Mouse (Mus musculus): ENCODE measurements at regions not wholly inside any gene's neighbourhood (a gene's known extent, or its start where the extent isn't known, plus 50 kb on each side); places are given as distances from the start of the nearest gene placed in this dataset.

DNA sequence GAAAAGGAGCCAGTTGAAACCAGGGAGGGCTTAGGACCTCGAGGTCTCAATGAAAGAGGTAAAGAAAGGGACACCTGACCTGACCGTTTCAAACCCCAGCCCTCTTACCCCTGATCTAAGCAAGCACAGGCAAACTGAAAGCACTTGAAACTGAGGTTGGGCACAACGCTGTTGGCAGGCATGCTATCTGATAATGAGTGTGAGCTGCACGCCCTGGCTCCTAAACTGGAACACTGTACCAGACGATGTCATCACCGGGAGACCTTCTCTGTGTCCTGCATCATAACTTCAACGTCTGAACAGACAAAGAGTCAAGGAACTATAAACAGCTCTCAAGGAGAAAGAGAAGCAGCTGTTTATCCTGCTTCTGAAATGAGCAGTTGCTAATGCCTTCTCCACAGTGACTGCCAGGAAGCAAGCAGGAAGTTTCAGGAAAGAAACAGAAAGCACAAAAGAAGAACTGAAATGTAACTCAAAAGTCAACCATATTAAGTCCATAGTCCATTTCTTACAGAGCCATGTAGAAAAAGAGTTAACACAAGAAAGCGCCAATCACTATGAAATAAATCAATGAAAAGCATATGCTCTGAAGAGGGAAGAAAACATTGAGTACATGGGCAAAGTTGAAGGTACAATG is 301.3 kb downstream of the Epha4 start:
- Histone ChIP-seq H3K4me3 (no peak overlapping the region), H3K4me1 (peaks cover 7% of the 10 kb centered on the region), H3K27ac (replicated peaks) (0 out of 2 replicates have a peak overlapping the region, but pooled peaks have one; percentile 44), H3K36me3 (replicated peaks) (no peaks in the 10 kb centered on the region), H3K9me3 (no peaks in the 10 kb centered on the region), H3K27me3 (replicated peaks; ENCODE audit: low read depth, poor library complexity, severe bottlenecking) (no peaks in the 10 kb centered on the region)
- no peak for DNase-seq (ENCODE audit: low spot score)
- WGBS = 65% methylated on average over 8 of the region's 8 CpGs

DNA sequence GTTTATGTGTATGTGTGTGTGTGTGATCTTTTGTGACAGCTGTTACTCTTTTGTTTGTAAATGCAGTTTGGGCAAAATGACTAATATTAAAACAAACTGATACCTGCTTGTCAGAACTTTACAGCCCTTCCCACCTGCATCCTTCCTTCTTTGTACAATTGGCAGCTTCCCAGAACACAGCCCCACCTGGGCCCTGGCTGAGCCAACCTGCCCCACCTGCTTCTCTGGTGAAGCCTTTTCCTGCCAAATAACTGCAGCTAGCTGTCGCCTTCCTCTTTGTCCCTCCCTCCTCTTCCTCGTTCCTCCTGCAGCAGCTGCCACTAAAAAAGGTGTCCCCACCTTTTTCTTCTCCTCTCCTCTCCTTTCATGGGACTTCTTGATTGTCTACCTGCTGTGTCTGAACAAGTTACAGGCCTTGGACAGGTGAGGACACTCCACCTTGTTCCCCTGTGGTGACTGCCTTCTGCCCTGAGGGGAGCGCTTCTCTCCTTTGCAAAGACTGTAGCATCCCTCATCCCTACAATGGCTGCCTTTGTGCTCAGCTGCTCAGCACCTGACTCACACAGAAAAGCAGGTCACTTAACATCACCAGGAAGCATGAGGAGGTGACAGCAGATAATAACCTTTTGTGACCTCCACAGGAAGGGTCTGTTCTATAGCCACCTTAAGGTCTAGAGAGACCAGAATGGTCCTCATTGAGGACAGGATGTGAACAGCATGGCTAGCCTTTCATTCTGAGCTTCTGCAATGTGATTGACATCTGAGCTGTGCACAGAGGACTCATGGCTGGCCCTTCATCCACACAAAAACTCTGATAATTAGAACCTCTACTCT is 295.2 kb downstream of the Epha4 start:
- 50% methylated on average over 3 of the region's 3 CpGs for whole genome bisulfite sequencing
- Histone ChIP-seq H3K4me1 (peaks cover 22% of the 10 kb centered on the region), H3K4me3 (no peak overlapping the region), H3K36me3 (replicated peaks) (no peaks in the 10 kb centered on the region), H3K27ac (replicated peaks) (peak overlapping the region; percentile 49; the same call in 1 of the 2 replicates), H3K27me3 (replicated peaks; ENCODE audit: low read depth, poor library complexity, severe bottlenecking) (peaks cover 9% of the 10 kb centered on the region; the same call in 1 of the 2 replicates), H3K9me3 (no peaks in the 10 kb centered on the region)
- no peak for DNase-seq (ENCODE audit: low spot score)

DNA sequence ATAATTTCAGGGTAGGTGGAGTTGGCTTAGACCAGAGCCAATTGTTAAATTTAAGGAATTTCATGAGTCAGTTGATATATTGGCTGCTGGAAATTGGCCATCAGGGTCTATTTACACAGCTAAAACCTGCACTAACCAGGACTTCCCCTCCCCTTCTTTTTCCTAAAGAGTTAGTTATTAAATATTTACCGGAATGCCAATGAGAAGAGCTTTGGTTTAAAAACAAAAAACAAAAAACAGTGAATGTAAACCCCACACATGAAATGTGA is 294.6 kb downstream of the Epha4 start:
- no peaks in the 10 kb centered on the region for H3K9me3 ChIP-seq
- 78% methylated on average over 1 of the region's 1 CpGs for WGBS
- H3K4me3 ChIP-seq = no peak overlapping the region
- peaks cover 9% of the 10 kb centered on the region; the same call in 1 of the 2 replicates for H3K27me3 ChIP-seq (replicated peaks; ENCODE audit: low read depth, poor library complexity, severe bottlenecking)
- H3K36me3 ChIP-seq (replicated peaks) = no peaks in the 10 kb centered on the region
- peaks cover 28% of the 10 kb centered on the region for H3K4me1 ChIP-seq
- H3K27ac ChIP-seq (replicated peaks) = no peak overlapping the region
- DNase-seq (ENCODE audit: low spot score) = no peak

DNA sequence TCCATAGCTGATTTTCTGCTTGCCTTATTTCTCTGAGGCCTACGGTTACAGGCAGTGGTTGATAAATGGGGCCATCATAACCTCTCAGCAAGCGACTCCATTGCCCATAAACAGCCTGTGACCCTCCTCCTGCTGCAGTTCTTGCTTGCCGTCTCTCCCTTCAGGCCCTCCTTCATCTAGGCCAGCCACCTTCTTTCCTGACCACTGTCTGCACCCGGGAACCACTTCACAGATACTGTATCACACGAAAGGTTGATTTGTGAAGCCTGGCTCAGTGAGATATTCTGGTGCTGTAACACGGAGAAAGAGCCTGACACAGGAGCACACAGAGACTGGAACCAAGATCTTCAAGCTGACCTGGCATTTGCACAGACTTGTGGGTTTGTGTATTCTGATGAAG is 294.1 kb downstream of the Epha4 start:
- Histone ChIP-seq H3K27ac (replicated peaks) (peak overlapping the region; percentile 5; the same call in 1 of the 2 replicates), H3K4me1 (peaks cover 31% of the 10 kb centered on the region), H3K9me3 (no peaks in the 10 kb centered on the region), H3K27me3 (replicated peaks; ENCODE audit: low read depth, poor library complexity, severe bottlenecking) (peaks cover 9% of the 10 kb centered on the region; the same call in 1 of the 2 replicates), H3K4me3 (no peak overlapping the region), H3K36me3 (replicated peaks) (no peaks in the 10 kb centered on the region)
- DNase-seq (ENCODE audit: low spot score) = no peak
- 84% methylated on average over 6 of the region's 6 CpGs for WGBS

DNA sequence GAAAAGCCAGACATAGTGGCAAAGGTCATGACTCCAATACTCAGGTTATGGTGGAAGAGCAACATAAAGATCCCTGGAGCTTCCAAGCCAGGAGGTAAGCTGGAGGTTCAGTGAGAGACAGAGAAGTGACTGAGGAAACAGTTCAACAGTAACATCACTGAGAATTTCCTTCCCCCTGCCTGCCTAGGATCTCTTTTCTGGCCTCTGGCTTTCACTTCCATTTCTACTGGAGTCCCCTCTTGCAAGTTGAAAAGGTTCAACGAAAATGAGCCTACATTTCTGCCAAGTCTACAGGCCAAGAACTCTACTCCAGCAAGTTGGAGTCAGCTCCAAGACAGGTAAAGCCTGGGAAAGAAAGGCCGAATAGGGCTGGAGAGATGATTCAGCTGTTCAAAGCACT is 293.0 kb downstream of the Epha4 start:
- WGBS = 88% methylated on average over 2 of the region's 2 CpGs
- Histone ChIP-seq H3K36me3 (replicated peaks) (no peaks in the 10 kb centered on the region), H3K4me1 (peaks cover 37% of the 10 kb centered on the region), H3K4me3 (no peak overlapping the region), H3K9me3 (no peaks in the 10 kb centered on the region), H3K27me3 (replicated peaks; ENCODE audit: low read depth, poor library complexity, severe bottlenecking) (peaks cover 9% of the 10 kb centered on the region; the same call in 1 of the 2 replicates), H3K27ac (replicated peaks) (no peak overlapping the region)
- no peak for DNase-seq (ENCODE audit: low spot score)

DNA sequence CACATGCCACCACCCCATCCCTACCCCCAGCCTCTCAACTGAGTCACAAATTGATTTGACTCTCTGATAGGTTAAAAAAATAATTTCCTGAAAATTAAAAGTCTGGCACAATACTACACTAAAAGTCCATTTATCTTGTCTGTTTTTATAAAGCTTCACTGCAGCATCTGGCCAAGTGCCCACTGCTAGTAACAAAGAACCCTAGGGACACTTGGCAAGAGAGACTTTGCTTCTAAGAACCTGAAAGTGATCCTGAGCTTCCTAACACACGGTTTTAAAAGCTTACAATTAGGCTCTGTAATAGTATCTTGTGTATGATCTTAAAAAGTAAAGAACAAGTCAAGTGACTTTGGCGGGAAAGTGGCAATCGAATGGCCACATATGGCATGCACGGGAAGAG is 288.3 kb downstream of the Epha4 start:
- no peak for DNase-seq (ENCODE audit: low spot score)
- WGBS = 46% methylated on average over 4 of the region's 4 CpGs
- no peaks in the 10 kb centered on the region for H3K36me3 ChIP-seq (replicated peaks)
- peak overlapping the region; percentile 72; the same call in 1 of the 2 replicates for H3K27ac ChIP-seq (replicated peaks)
- H3K9me3 ChIP-seq = no peaks in the 10 kb centered on the region
- peaks cover 46% of the 10 kb centered on the region for H3K4me1 ChIP-seq
- no peaks in the 10 kb centered on the region; the same call in 1 of the 2 replicates for H3K27me3 ChIP-seq (replicated peaks; ENCODE audit: low read depth, poor library complexity, severe bottlenecking)
- H3K4me3 ChIP-seq = no peak overlapping the region

DNA sequence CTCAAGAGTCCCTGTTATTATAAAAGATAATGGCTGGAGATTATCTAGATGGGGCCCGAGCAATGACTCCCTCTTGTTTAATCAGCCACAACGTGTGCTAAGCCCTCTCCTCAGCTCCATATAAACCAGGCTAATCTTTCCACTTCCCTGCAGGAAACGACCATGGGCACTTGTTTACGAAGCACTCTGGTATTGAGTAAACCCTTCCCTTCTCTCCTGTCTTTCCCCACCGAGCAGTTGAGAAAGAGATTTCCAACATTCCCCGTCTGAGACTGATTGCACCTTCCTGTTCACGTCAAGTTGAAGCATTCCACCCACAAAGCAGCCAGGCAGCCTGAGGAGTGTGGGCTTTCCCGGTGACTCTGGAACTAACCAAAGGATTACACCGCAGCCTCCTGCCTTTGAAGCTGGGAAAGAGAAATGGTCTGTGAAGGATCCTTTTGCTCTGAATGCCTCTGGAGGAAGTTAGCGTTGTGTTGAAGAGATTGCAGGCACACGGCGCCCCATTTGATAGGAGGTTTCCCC is 287.8 kb downstream of the Epha4 start:
- H3K36me3 ChIP-seq (replicated peaks) = no peaks in the 10 kb centered on the region
- WGBS = 14% methylated on average over 12 of the region's 12 CpGs
- peak overlapping the region; percentile 13; the same call in 1 of the 2 replicates for H3K4me3 ChIP-seq
- DNase-seq (ENCODE audit: low spot score) = peak; percentile 76
- peak overlapping the region; percentile 72 for H3K27ac ChIP-seq (replicated peaks)
- H3K27me3 ChIP-seq (replicated peaks; ENCODE audit: low read depth, poor library complexity, severe bottlenecking) = peaks cover 1% of the 10 kb centered on the region; the same call in 1 of the 2 replicates
- peaks cover 46% of the 10 kb centered on the region for H3K4me1 ChIP-seq
- H3K9me3 ChIP-seq = no peaks in the 10 kb centered on the region

DNA sequence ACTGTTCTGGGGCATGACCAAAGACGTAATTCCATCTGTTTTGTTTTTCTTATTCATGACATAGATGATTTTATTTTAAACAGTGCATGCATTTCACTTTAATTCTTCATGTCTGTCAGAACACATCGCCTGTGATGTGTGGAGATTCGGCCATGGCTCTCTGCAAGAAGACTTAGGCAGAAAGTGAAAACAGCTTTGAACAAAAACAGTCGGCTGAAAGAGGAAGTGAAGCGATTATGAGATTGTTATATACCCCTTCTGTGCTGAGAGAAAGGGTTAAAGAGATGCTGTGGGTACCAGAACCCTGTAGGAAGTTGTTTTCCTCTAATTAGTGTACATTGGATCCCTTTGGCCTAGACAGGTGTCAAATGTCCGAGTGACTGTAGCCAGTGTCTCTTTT is 287.1 kb downstream of the Epha4 start:
- no peak overlapping the region for H3K27ac ChIP-seq (replicated peaks)
- 0 out of 2 replicates have a peak, but pooled peaks cover 4% of the 10 kb centered on the region for H3K27me3 ChIP-seq (replicated peaks; ENCODE audit: low read depth, poor library complexity, severe bottlenecking)
- no peak for DNase-seq (ENCODE audit: low spot score)
- no peaks in the 10 kb centered on the region for H3K9me3 ChIP-seq
- 39% methylated on average over 6 of the region's 6 CpGs for WGBS
- no peak overlapping the region for H3K4me3 ChIP-seq
- no peaks in the 10 kb centered on the region for H3K36me3 ChIP-seq (replicated peaks)
- peaks cover 46% of the 10 kb centered on the region for H3K4me1 ChIP-seq

DNA sequence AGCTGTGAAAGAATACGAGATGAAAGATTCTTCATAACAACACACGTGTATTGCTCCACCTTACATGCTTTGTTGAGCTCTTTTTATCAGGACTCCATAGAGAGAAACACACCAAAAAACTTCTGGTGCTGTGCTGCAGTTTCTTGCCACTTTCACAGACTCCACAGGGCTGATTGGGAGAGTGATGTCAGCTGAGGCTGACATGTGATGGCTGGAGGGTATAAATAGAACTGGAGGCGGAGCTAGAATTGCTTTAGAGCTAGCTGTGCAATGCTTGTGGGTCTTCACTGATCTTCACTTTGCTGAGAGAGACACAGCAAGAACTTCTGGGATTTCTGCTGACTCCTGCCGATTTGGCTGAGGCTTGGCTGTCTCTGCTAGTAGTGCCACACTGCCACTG is 285.3 kb downstream of the Epha4 start:
- Histone ChIP-seq H3K27me3 (replicated peaks; ENCODE audit: low read depth, poor library complexity, severe bottlenecking) (0 out of 2 replicates have a peak, but pooled peaks cover 4% of the 10 kb centered on the region), H3K4me1 (peaks cover 38% of the 10 kb centered on the region), H3K4me3 (no peak overlapping the region), H3K9me3 (no peaks in the 10 kb centered on the region), H3K36me3 (replicated peaks) (no peaks in the 10 kb centered on the region), H3K27ac (replicated peaks) (peak overlapping the region; percentile 24; the same call in 1 of the 2 replicates)
- no peak for DNase-seq (ENCODE audit: low spot score)
- 89% methylated on average over 4 of the region's 4 CpGs for WGBS

DNA sequence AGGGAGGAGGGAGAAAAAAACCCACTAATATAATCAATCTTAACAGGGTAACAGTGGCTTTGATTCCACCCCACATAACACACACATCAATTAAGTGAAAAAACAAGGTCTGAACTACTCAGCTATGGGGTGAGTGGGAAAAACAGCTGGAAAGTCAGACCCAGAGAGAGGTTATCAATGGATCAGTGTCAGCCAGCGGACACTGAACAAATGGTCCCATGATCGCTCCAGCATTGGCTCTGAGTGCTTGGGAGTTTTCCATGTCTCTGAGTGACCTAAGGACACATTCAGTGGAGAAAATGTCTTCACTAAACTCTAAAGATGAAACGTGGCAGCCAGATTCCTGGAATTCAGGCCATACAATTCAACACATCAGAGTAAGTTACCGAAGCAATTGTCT is 281.9 kb downstream of the Epha4 start:
- 75% methylated on average over 4 of the region's 4 CpGs for WGBS
- no peak overlapping the region for H3K27ac ChIP-seq (replicated peaks)
- H3K36me3 ChIP-seq (replicated peaks) = no peaks in the 10 kb centered on the region
- H3K27me3 ChIP-seq (replicated peaks; ENCODE audit: low read depth, poor library complexity, severe bottlenecking) = 0 out of 2 replicates have a peak, but pooled peaks cover 4% of the 10 kb centered on the region
- DNase-seq (ENCODE audit: low spot score) = no peak
- no peaks in the 10 kb centered on the region for H3K9me3 ChIP-seq
- H3K4me1 ChIP-seq = peaks cover 10% of the 10 kb centered on the region
- no peak overlapping the region for H3K4me3 ChIP-seq

DNA sequence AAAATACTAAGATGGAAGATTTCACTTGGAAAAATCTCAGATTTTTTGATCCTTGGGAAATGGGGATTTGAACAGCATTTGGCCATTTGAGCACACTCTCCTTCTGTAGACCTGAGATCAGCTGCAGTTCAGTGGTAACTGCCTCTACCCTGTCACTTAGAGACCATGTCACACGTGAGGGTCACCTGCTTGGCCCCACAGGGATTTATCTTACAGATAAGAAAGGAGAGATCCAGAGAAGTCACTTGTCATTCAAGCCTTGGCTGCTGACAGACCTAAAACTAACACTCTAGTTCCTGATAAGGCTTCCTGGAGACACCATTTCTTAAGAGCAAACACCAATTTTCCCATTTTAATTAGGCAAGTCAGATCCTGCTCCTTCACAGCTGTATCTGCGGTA is 270.2 kb downstream of the Epha4 start:
- no peaks in the 10 kb centered on the region for H3K9me3 ChIP-seq
- H3K4me3 ChIP-seq = no peak overlapping the region
- WGBS = 38% methylated on average over 2 of the region's 2 CpGs
- no peaks in the 10 kb centered on the region for H3K36me3 ChIP-seq (replicated peaks)
- DNase-seq (ENCODE audit: low spot score) = no peak
- H3K27ac ChIP-seq (replicated peaks) = no peak overlapping the region
- H3K4me1 ChIP-seq = peaks cover 11% of the 10 kb centered on the region
- no peaks in the 10 kb centered on the region; the same call in 1 of the 2 replicates for H3K27me3 ChIP-seq (replicated peaks; ENCODE audit: low read depth, poor library complexity, severe bottlenecking)

DNA sequence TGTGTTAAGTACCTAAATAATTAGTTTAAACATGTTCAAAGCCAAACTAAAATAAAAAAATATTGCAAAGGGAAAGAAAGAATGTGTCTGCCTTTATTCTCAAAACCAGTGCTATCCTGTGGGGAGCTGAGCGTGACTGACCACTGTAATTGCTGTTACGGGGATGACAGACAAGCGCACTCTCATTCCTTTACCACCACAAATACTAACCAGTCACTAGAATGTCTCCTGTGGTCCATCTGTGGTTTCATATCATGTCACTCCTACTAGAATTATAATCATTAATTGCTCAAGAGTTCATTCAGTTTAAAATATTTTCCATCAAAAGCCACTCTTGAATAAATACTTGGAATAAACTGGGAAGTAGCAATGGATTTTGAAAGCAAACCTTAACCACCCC is 268.8 kb downstream of the Epha4 start:
- Histone ChIP-seq H3K4me3 (no peak overlapping the region), H3K27ac (replicated peaks) (no peak overlapping the region), H3K36me3 (replicated peaks) (no peaks in the 10 kb centered on the region), H3K27me3 (replicated peaks; ENCODE audit: low read depth, poor library complexity, severe bottlenecking) (no peaks in the 10 kb centered on the region; the same call in 1 of the 2 replicates), H3K9me3 (no peaks in the 10 kb centered on the region), H3K4me1 (peaks cover 11% of the 10 kb centered on the region)
- no peak for DNase-seq (ENCODE audit: low spot score)
- 45% methylated on average over 3 of the region's 3 CpGs for WGBS

All from embryonic facial prominence, embryonic 10.5 days (tissue).